12 mouse cellular contexts compared by ENCODE assay signal in the genomic region with DNA sequence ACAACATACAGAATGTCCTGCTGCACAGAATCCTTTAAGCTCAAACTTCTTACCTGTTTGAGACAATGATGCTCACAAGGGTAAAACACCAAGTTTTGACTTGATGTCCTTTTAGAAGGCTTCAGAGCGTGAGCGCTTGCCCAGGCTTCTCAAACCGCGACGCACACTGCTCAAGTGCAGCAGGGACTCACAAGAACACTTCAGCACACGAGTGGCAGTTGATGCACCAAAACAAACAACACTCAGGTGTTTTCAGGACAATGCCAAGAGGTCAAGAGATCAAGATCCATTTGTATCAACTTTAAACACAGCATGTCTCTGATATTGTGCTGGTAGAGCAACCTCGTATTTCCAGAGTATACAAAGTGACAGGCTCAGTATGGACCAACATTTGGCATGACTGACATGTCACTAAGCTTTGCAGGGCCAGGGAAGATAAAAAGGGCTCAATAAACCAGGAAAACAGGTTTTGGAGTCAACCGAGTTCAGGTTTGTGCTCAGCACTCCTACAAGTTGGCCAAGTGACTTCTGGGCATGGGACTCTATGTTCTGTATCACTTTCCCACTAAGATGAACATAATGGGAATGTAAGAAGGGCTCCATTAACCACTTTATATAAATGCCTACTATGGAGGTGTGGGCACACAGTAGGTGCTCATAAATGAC.
"Had no signal": no experiment of that assay in that cellular context is flagged by ENCODE, and none has a peak within 500 bp of the region (broad histone marks: within the 10 kb centered on the region; RNA-seq: fewer than 3 reads in every experiment).

No protein-coding gene starts in this region.

- H3K4me2 ChIP-seq: liver, embryonic 13.5 days; midbrain, embryonic 13.5 days had no signal

- DNase-seq: kidney, adult 11 months; kidney, adult 9 months; kidney, postnatal 4 days; liver, embryonic 13.5 days; liver, postnatal 0 days; right cerebral cortex, postnatal 25 days; thymus, adult 18-20 months; thymus, postnatal 14 days had no signal

- H3K36me3 ChIP-seq: limb, embryonic 10.5 days; liver, embryonic 13.5 days had no signal

- H3K9me3 ChIP-seq: limb, embryonic 10.5 days; liver, embryonic 13.5 days; midbrain, embryonic 13.5 days had no signal

- H3K27ac ChIP-seq: kidney, postnatal 0 days; left cerebral cortex, adult 2 months; limb, embryonic 10.5 days; liver, embryonic 13.5 days; midbrain, embryonic 13.5 days had no signal

- H3K4me3 ChIP-seq: left cerebral cortex, adult 2 months; limb, embryonic 10.5 days; liver, embryonic 13.5 days; midbrain, embryonic 13.5 days had no signal

- ATAC-seq: liver, postnatal 0 days; midbrain, embryonic 13.5 days had no signal

- H3K4me1 ChIP-seq: limb, embryonic 10.5 days; midbrain, embryonic 13.5 days had no signal

- H3K9ac ChIP-seq: liver, embryonic 13.5 days; liver, postnatal 0 days; midbrain, embryonic 13.5 days had no signal

- H3K27me3 ChIP-seq: liver, embryonic 13.5 days; midbrain, embryonic 13.5 days had no signal
